Mouse (Mus musculus) heart, embryonic 12.5 days (tissue): Measurements from ENCODE around the gene Klf1. TPM values are rescaled to one million over a fixed set of nuclear protein-coding genes. Genes with fewer than 3 reads are reported as not detected.
"Not testable (repeated sequence)": the region's sequence is repeated elsewhere in the genome, so short reads cannot be mapped to it uniquely, and the experiment has no call there.

Experiments used
- ATAC-seq: fragments of 200-750 bp; cut with Nextera tagmentation; 2 replicates; pipeline ENCODE4 v1.8.0; 2017; ENCODE audit warnings: moderate TSS enrichment, moderate library complexity; ENCODE audit not compliant: insufficient number of reproducible peaks, low FRiP score
- H3K27ac ChIP-seq: fragments of 300-500 bp; sonication (generic); 2 replicates; pipeline ENCODE4 v1.5.1; 2016; ENCODE audit warnings: mild to moderate bottlenecking, moderate library complexity; ENCODE audit not compliant: poor library complexity, severe bottlenecking
- H3K27me3 ChIP-seq: fragments of 300-500 bp; sonication (generic); replicated peaks from 2 replicates; pipeline ENCODE4 v1.6.1; 2016; ENCODE audit warnings: mild to moderate bottlenecking, moderate library complexity
- H3K36me3 ChIP-seq: fragments of 300-500 bp; sonication (generic); 2 replicates; pipeline ENCODE4 v1.6.1; 2016; ENCODE audit warnings: mild to moderate bottlenecking, moderate library complexity
- H3K4me1 ChIP-seq: fragments of 300-500 bp; sonication (generic); replicated peaks from 2 replicates; pipeline ENCODE4 v1.6.1; 2016; ENCODE audit warnings: mild to moderate bottlenecking
- H3K4me2 ChIP-seq: fragments of 300-500 bp; sonication (generic); 2 replicates; pipeline ENCODE4 v1.6.1; 2016; ENCODE audit warnings: mild to moderate bottlenecking, moderate library complexity
- H3K4me3 ChIP-seq: fragments of 300-500 bp; sonication (generic); 2 replicates; pipeline ENCODE4 v1.5.1; 2016; ENCODE audit warnings: mild to moderate bottlenecking
- H3K9ac ChIP-seq: fragments of 300-500 bp; sonication (generic); 2 replicates; pipeline ENCODE4 v1.6.1; 2016; ENCODE audit warnings: mild to moderate bottlenecking, moderate library complexity
- H3K9me3 ChIP-seq: fragments of 300-500 bp; sonication (generic); replicated peaks from 2 replicates; pipeline ENCODE4 v1.6.1; 2016; ENCODE audit warnings: mild to moderate bottlenecking, moderate library complexity
- WGBS: fragments of 180-500 bp; shearing (Covaris S2); methylation state at CpG from one replicate; pipeline ENCODE4 v1.1.7; 2016; 5-methylcytosine and 5-hydroxymethylcytosine counted together
- polyA plus RNA-seq: library from polyadenylated mRNA; unstranded; fragments of >200 nt; fragmentation: Nextera tagmentation; extraction: Ambion mirVana; gene quantifications from 2 replicates; pipeline ENCODE4 v1.2.1, GENCODE M21; 2016

Gene Klf1
- polyA plus RNA-seq, 1 experiment from 2014 or later: 17.9 TPM

GRCm38 (mm10) chr8:84907979-84908378, 6.3 kb downstream of the Klf1 start:
- ATAC-seq, H3K9me3 ChIP-seq, H3K36me3 ChIP-seq, H3K9ac ChIP-seq, H3K27ac ChIP-seq: not testable (repeated sequence)
- peak overlapping the region; percentile 92 for H3K4me2 ChIP-seq
- H3K4me3 ChIP-seq: peak overlapping the region; percentile 62
- H3K4me1 ChIP-seq: peaks cover 17% of the 10 kb centered on the region
- peaks cover 46% of the 10 kb centered on the region for H3K27me3 ChIP-seq
- 25% methylated on average over 7 of the region's 7 CpGs for WGBS

- Histone ChIP-seq H3K4me3 (peak within 1 kb of the TSS; percentile 62), H3K9ac (peak within 1 kb of the TSS; percentile 80), H3K9me3 (no peaks in the 10 kb centered on the region), H3K27ac (no peak within 1 kb of the TSS), H3K27me3 (peaks cover 52% of the 10 kb centered on the region), H3K4me2 (peak within 1 kb of the TSS; percentile 92), H3K36me3 (no peaks in the 10 kb centered on the region), H3K4me1 (peaks cover 18% of the 10 kb centered on the region)
- WGBS: under 1% methylated on average over 45 of the region's 45 CpGs
- peak; percentile 95 for ATAC-seq
These were observed 6.9 kb downstream of the Klf1 start, which contains the start of gene Dnase2a for GRCm38 (mm10) chr8:84908421-84909161. TSS of gene Dnase2a (plus strand) at chr8:84908560.

GRCm38 (mm10) chr8:84909162-84909767, 7.5 kb downstream of the Klf1 start:
- peak; percentile 5; the same call in 1 of the 2 replicates for ATAC-seq
- Histone ChIP-seq H3K27ac (no peak overlapping the region), H3K4me2 (peak overlapping the region; percentile 92), H3K36me3 (no peaks in the 10 kb centered on the region), H3K9ac (peak overlapping the region; percentile 80; the same call in 1 of the 2 replicates), H3K27me3 (peaks cover 57% of the 10 kb centered on the region), H3K4me1 (peaks cover 18% of the 10 kb centered on the region), H3K4me3 (peak overlapping the region; percentile 62), H3K9me3 (0 out of 2 replicates have a peak, but pooled peaks cover 4% of the 10 kb centered on the region)
- WGBS: 43% methylated on average over 20 of the region's 20 CpGs

- Histone ChIP-seq H3K4me1 (peaks cover 18% of the 10 kb centered on the region), H3K27me3 (peaks cover 60% of the 10 kb centered on the region), H3K4me3 (no peak overlapping the region), H3K27ac (no peak overlapping the region), H3K4me2 (no peak overlapping the region), H3K9ac (no peak overlapping the region), H3K9me3 (0 out of 2 replicates have a peak, but pooled peaks cover 4% of the 10 kb centered on the region), H3K36me3 (no peaks in the 10 kb centered on the region)
- ATAC-seq: no peak
- WGBS: 76% methylated on average over 5 of the region's 5 CpGs
These were observed 8.2 kb downstream of the Klf1 start for GRCm38 (mm10) chr8:84909949-84910348.

- Histone ChIP-seq H3K27me3 (peaks cover 66% of the 10 kb centered on the region), H3K4me1 (peaks cover 18% of the 10 kb centered on the region), H3K36me3 (no peaks in the 10 kb centered on the region), H3K4me3 (no peak overlapping the region), H3K9me3 (0 out of 2 replicates have a peak, but pooled peaks cover 4% of the 10 kb centered on the region), H3K27ac (no peak overlapping the region), H3K4me2 (no peak overlapping the region), H3K9ac (no peak overlapping the region)
- WGBS: 78% methylated on average over 6 of the region's 6 CpGs
- ATAC-seq: no peak
These were observed 8.8 kb downstream of the Klf1 start for GRCm38 (mm10) chr8:84910551-84910950.

GRCm38 (mm10) chr8:84911854-84912253, 10.1 kb downstream of the Klf1 start:
- H3K27me3 ChIP-seq: peaks cover 79% of the 10 kb centered on the region

GRCm38 (mm10) chr8:84912391-84912790, 10.7 kb downstream of the Klf1 start:
- peak overlapping the region; percentile 49 for H3K4me3 ChIP-seq
- peaks cover 85% of the 10 kb centered on the region for H3K27me3 ChIP-seq
- H3K27ac ChIP-seq: no peak overlapping the region
- 18% methylated on average over 27 of the region's 27 CpGs for WGBS
- ATAC-seq: no peak
- peak overlapping the region; percentile 82 for H3K4me2 ChIP-seq
- peak overlapping the region; percentile 58; the same call in 1 of the 2 replicates for H3K9ac ChIP-seq
- H3K9me3 ChIP-seq: 0 out of 2 replicates have a peak, but pooled peaks cover 4% of the 10 kb centered on the region
- peaks cover 18% of the 10 kb centered on the region for H3K4me1 ChIP-seq
- no peaks in the 10 kb centered on the region for H3K36me3 ChIP-seq

More at GRCm38 (mm10) chr8:84911854-84912253, 10.1 kb downstream of the Klf1 start:
- Histone ChIP-seq H3K27ac (no peak overlapping the region), H3K9ac (no peak overlapping the region), H3K4me2 (no peak overlapping the region), H3K9me3 (0 out of 2 replicates have a peak, but pooled peaks cover 4% of the 10 kb centered on the region), H3K4me3 (no peak overlapping the region), H3K36me3 (no peaks in the 10 kb centered on the region), H3K4me1 (peaks cover 18% of the 10 kb centered on the region)
- no peak for ATAC-seq
- 76% methylated on average over 9 of the region's 9 CpGs for WGBS

- Histone ChIP-seq H3K27ac (no peak overlapping the region), H3K9me3 (0 out of 2 replicates have a peak, but pooled peaks cover 4% of the 10 kb centered on the region), H3K4me2 (peak overlapping the region; percentile 82), H3K4me1 (peaks cover 18% of the 10 kb centered on the region), H3K4me3 (peak overlapping the region; percentile 49), H3K27me3 (peaks cover 91% of the 10 kb centered on the region), H3K36me3 (no peaks in the 10 kb centered on the region), H3K9ac (peak overlapping the region; percentile 58)
- ATAC-seq: peak; percentile 77
- WGBS: under 1% methylated on average over 55 of the region's 55 CpGs
These were observed 11.3 kb downstream of the Klf1 start for GRCm38 (mm10) chr8:84912895-84913501.

GRCm38 (mm10) chr8:84913502-84913900, 11.8 kb downstream of the Klf1 start:
- Histone ChIP-seq H3K9me3 (0 out of 2 replicates have a peak, but pooled peaks cover 4% of the 10 kb centered on the region), H3K4me1 (peaks cover 18% of the 10 kb centered on the region), H3K27ac (no peak overlapping the region), H3K4me2 (peak overlapping the region; percentile 82), H3K27me3 (peaks cover 96% of the 10 kb centered on the region), H3K4me3 (peak overlapping the region; percentile 49), H3K9ac (peak overlapping the region; percentile 58), H3K36me3 (no peaks in the 10 kb centered on the region)
- 16% methylated on average over 9 of the region's 9 CpGs for WGBS
- ATAC-seq: no peak

- Histone ChIP-seq H3K9ac (no peak overlapping the region), H3K27me3 (peaks cover 99% of the 10 kb centered on the region), H3K36me3 (no peaks in the 10 kb centered on the region), H3K27ac (no peak overlapping the region), H3K9me3 (0 out of 2 replicates have a peak, but pooled peaks cover 4% of the 10 kb centered on the region), H3K4me1 (peaks cover 15% of the 10 kb centered on the region), H3K4me3 (peak overlapping the region; percentile 49), H3K4me2 (peak overlapping the region; percentile 82; the same call in 1 of the 2 replicates)
- no peak for ATAC-seq
- WGBS: 33% methylated on average over 4 of the region's 4 CpGs
These were observed 12.2 kb downstream of the Klf1 start for GRCm38 (mm10) chr8:84913960-84914359.

GRCm38 (mm10) chr8:84915269-84915668, 13.5 kb downstream of the Klf1 start:
- Histone ChIP-seq H3K27ac (no peak overlapping the region), H3K36me3 (no peaks in the 10 kb centered on the region)
- ATAC-seq: no peak

More at GRCm38 (mm10) chr8:84915269-84915668, 13.5 kb downstream of the Klf1 start:
- Histone ChIP-seq H3K4me1 (peaks cover 12% of the 10 kb centered on the region), H3K4me3 (no peak overlapping the region), H3K9ac (no peak overlapping the region), H3K4me2 (no peak overlapping the region), H3K9me3 (0 out of 2 replicates have a peak, but pooled peaks cover 4% of the 10 kb centered on the region), H3K27me3 (peaks cover 99% of the 10 kb centered on the region)
- WGBS: 89% methylated on average over 8 of the region's 8 CpGs
